Mouse (Mus musculus): Measurements from ENCODE around the gene Igfbp4. TPM values are rescaled to one million over a fixed set of nuclear protein-coding genes. Genes with fewer than 3 reads are reported as not detected.

Gene Igfbp4
- polyA plus RNA-seq, 1 experiment from 2014 or later: 440 TPM

DNA sequence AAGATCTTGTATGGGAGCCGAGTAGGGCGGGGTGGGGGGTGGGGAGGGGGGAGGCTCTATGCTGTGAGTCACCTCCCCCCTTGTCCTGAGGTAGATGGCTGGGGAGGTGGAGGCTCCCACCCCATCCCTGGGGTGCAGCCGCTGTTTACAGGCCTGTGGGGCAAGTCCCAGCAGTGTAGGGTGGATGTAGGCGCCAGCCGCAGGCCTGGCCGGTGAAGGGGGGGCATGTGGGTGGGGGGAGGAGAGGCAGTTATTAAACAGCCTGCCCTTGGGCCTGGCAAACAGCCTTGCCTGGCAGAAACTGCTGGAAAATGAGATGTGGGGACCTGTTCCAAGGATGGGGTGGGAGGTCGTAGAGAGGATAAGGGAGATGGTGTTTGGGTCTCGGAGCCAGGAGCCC, 41.1 kb downstream of the Igfbp4 start:
- WGBS: 45% methylated on average over 8 of the region's 8 CpGs
- peak; percentile 81; the same call in 1 of the 2 replicates for ATAC-seq (ENCODE audit: insufficient read depth, low FRiP score)
- H3K4me1 ChIP-seq (ENCODE audit: control insufficient read depth, insufficient read depth, low read length): peaks cover 21% of the 10 kb centered on the region

DNA sequence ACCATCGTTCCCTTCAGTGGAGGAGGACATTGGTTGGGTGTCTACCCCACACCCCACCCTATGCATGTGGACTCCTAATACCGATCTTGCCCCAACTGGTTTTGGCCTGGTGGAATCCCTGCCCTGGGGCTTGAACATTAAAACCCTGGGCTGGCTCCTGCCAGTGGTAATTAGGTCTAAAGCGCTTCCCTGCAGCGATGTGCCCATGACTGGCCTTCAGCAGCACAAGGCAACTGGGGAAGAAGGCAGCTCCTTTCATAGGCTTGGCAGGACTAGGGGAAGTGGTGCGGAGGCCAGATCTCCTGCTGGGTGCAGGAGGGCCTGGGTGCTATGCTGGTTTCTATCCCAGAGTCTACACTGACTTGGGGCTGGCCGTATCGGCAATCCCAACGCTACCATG, 42.5 kb downstream of the Igfbp4 start:
- Histone ChIP-seq H3K27me3 (ENCODE audit: control insufficient read depth, insufficient read depth, low read length) (no peaks in the 10 kb centered on the region), H3K9me3 (replicated peaks; ENCODE audit: control insufficient read depth, low read length) (no peaks in the 10 kb centered on the region), H3K4me2 (ENCODE audit: low read depth, low read length) (no peak overlapping the region), H3K4me3 (replicated peaks; ENCODE audit: low read length) (no peak overlapping the region), H3K4me1 (ENCODE audit: control insufficient read depth, insufficient read depth, low read length) (peaks cover 16% of the 10 kb centered on the region), H3K36me3 (ENCODE audit: control insufficient read depth, insufficient read depth, low read length) (no peaks in the 10 kb centered on the region), H3K9ac (ENCODE audit: low read length) (no peak overlapping the region), H3K27ac (ENCODE audit: low read length) (no peak overlapping the region)
- 91% methylated on average over 8 of the region's 8 CpGs for WGBS
- ATAC-seq (ENCODE audit: insufficient read depth, low FRiP score): no peak

More for the DNA sequence above, 41.1 kb downstream of the Igfbp4 start:
- Histone ChIP-seq H3K27me3 (ENCODE audit: control insufficient read depth, insufficient read depth, low read length) (no peaks in the 10 kb centered on the region), H3K4me3 (replicated peaks; ENCODE audit: low read length) (no peak overlapping the region), H3K4me2 (ENCODE audit: low read depth, low read length) (no peak overlapping the region), H3K27ac (ENCODE audit: low read length) (peak overlapping the region; percentile 76; the same call in 1 of the 2 replicates), H3K9me3 (replicated peaks; ENCODE audit: control insufficient read depth, low read length) (no peaks in the 10 kb centered on the region), H3K9ac (ENCODE audit: low read length) (no peak overlapping the region), H3K36me3 (ENCODE audit: control insufficient read depth, insufficient read depth, low read length) (no peaks in the 10 kb centered on the region)

DNA sequence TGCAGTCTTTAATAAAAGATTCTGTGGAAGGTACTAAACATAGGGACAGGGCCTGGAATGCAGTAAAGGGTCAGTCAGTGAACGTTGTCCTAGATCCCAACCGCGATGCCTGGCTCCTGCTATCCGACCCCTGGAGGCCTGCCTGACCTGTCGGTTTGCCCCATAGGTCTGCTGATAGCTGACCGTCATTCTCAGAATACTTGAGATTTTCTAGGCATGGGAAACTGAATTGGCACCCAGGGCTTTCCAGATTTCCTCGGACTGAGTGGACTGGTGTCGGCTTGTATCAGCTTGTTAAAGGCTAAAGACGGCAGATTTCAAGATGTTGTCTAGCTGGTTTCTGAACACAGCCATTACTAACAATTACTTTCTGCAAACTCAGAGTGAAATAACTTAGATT, 43.3 kb downstream of the Igfbp4 start:
- no peaks in the 10 kb centered on the region for H3K9me3 ChIP-seq (replicated peaks; ENCODE audit: control insufficient read depth, low read length)
- ATAC-seq (ENCODE audit: insufficient read depth, low FRiP score): no peak
- H3K27me3 ChIP-seq (ENCODE audit: control insufficient read depth, insufficient read depth, low read length): no peaks in the 10 kb centered on the region
- H3K4me2 ChIP-seq (ENCODE audit: low read depth, low read length): no peak overlapping the region
- H3K36me3 ChIP-seq (ENCODE audit: control insufficient read depth, insufficient read depth, low read length): no peaks in the 10 kb centered on the region
- no peak overlapping the region for H3K9ac ChIP-seq (ENCODE audit: low read length)
- no peak overlapping the region for H3K27ac ChIP-seq (ENCODE audit: low read length)
- H3K4me3 ChIP-seq (replicated peaks; ENCODE audit: low read length): no peak overlapping the region
- peaks cover 12% of the 10 kb centered on the region for H3K4me1 ChIP-seq (ENCODE audit: control insufficient read depth, insufficient read depth, low read length)
- WGBS: 74% methylated on average over 9 of the region's 9 CpGs

GRCm38 (mm10) chr11:99088486-99088885, 47.4 kb downstream of the Igfbp4 start:
- H3K9ac ChIP-seq (ENCODE audit: low read length): peak overlapping the region; percentile 49
- H3K4me1 ChIP-seq (ENCODE audit: control insufficient read depth, insufficient read depth, low read length): no peaks in the 10 kb centered on the region
- H3K27me3 ChIP-seq (ENCODE audit: control insufficient read depth, insufficient read depth, low read length): no peaks in the 10 kb centered on the region
- peak overlapping the region; percentile 23 for H3K4me3 ChIP-seq (replicated peaks; ENCODE audit: low read length)
- no peaks in the 10 kb centered on the region for H3K36me3 ChIP-seq (ENCODE audit: control insufficient read depth, insufficient read depth, low read length)
- no peak overlapping the region for H3K27ac ChIP-seq (ENCODE audit: low read length)
- H3K9me3 ChIP-seq (replicated peaks; ENCODE audit: control insufficient read depth, low read length): no peaks in the 10 kb centered on the region
- ATAC-seq (ENCODE audit: insufficient read depth, low FRiP score): no peak
- WGBS: 41% methylated on average over 2 of the region's 2 CpGs
- peak overlapping the region; percentile 39 for H3K4me2 ChIP-seq (ENCODE audit: low read depth, low read length)

DNA sequence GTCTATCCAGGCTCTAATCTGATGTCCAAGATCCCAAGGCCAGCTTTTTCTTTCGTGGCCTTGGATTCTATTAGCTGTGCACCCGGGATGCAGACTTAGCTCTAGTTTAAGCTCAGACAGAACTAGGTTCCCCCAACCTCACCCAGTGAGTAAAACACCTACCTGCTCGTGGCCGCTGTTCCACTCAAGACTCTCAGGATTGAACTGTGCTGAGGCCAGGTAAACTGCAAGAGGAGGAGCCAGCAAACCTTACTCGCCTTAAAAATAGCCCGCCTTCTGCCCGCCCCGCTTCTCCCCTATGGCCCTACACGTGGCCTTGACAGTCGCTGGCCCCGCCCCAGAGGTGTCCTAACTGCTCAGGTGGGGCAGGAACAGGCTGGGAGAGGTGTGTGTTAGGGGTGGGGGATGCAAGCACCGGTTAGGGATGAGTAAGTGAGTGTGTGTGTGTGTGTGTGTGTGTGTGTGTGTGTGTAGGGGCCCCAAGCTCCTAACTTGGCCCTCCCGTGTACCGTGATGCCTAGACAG, 48.1 kb downstream of the Igfbp4 start, which contains the start of gene Tns4:
TSS of gene Tns4 (minus strand) at position 230 of the 525 bp plus-strand sequence.
- Histone ChIP-seq H3K9ac (ENCODE audit: low read length) (peak within 1 kb of the TSS; percentile 49), H3K4me1 (ENCODE audit: control insufficient read depth, insufficient read depth, low read length) (no peaks in the 10 kb centered on the region), H3K4me2 (ENCODE audit: low read depth, low read length) (peak within 1 kb of the TSS; percentile 39), H3K36me3 (ENCODE audit: control insufficient read depth, insufficient read depth, low read length) (no peaks in the 10 kb centered on the region), H3K4me3 (replicated peaks; ENCODE audit: low read length) (peak within 1 kb of the TSS; percentile 23), H3K9me3 (replicated peaks; ENCODE audit: control insufficient read depth, low read length) (no peaks in the 10 kb centered on the region), H3K27me3 (ENCODE audit: control insufficient read depth, insufficient read depth, low read length) (no peaks in the 10 kb centered on the region), H3K27ac (ENCODE audit: low read length) (no peak within 1 kb of the TSS)
- ATAC-seq (ENCODE audit: insufficient read depth, low FRiP score): peak; percentile 80; the same call in 1 of the 2 replicates
- 58% methylated on average over 14 of the region's 14 CpGs for WGBS

DNA sequence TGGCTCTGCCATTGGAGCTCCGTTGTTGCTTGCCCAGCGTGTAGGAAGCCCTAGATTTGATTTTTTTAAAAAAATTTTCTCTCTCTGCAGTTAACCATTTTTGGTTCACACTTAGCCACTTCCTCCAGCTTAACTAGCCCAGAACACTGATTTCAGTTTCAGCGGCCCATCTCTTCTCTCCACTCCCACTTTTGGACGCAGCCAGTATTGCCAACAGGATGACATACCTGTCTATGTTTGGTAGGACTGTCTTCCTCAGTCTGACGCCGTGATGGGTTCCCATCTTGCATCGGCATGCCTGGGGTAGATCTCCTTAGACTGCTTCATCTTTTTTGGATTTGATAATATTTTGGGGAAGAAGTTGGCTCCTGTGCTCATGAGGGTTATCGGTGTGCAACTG, 49.3 kb downstream of the Igfbp4 start:
- H3K9me3 ChIP-seq (replicated peaks; ENCODE audit: control insufficient read depth, low read length): no peaks in the 10 kb centered on the region
- WGBS: 91% methylated on average over 8 of the region's 8 CpGs
- no peak for ATAC-seq (ENCODE audit: insufficient read depth, low FRiP score)

DNA sequence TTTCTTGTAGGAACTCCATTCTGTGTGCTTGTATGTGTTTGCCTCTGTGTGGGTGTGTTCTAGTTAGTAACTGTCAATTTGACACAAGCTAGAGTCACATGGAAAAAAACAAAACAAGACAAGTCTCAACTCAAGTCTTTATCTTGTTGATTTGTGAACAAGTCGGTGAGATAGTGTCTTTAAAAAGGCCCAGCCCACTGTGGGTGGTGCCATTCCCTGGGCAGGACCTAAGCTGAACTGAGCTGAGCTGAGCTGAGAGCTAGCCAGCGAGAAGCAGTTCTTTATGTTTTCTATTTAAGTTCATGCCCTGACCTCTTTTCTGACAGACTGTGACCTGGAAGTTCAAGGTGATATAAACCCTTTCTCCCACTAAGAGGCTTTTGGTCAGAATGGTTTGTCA, 50.6 kb downstream of the Igfbp4 start:
- H3K4me2 ChIP-seq (ENCODE audit: low read depth, low read length): no peak overlapping the region
- no peak overlapping the region for H3K9ac ChIP-seq (ENCODE audit: low read length)
- no peaks in the 10 kb centered on the region for H3K36me3 ChIP-seq (ENCODE audit: control insufficient read depth, insufficient read depth, low read length)
- H3K4me1 ChIP-seq (ENCODE audit: control insufficient read depth, insufficient read depth, low read length): no peaks in the 10 kb centered on the region
- no peaks in the 10 kb centered on the region for H3K27me3 ChIP-seq (ENCODE audit: control insufficient read depth, insufficient read depth, low read length)
- 37% methylated on average over 2 of the region's 2 CpGs for WGBS
- no peak for ATAC-seq (ENCODE audit: insufficient read depth, low FRiP score)
- no peak overlapping the region for H3K27ac ChIP-seq (ENCODE audit: low read length)
- H3K4me3 ChIP-seq (replicated peaks; ENCODE audit: low read length): no peak overlapping the region
- no peaks in the 10 kb centered on the region for H3K9me3 ChIP-seq (replicated peaks; ENCODE audit: control insufficient read depth, low read length)

More for the DNA sequence above, 49.3 kb downstream of the Igfbp4 start:
- Histone ChIP-seq H3K27ac (ENCODE audit: low read length) (no peak overlapping the region), H3K4me1 (ENCODE audit: control insufficient read depth, insufficient read depth, low read length) (no peaks in the 10 kb centered on the region), H3K4me2 (ENCODE audit: low read depth, low read length) (no peak overlapping the region), H3K27me3 (ENCODE audit: control insufficient read depth, insufficient read depth, low read length) (no peaks in the 10 kb centered on the region), H3K36me3 (ENCODE audit: control insufficient read depth, insufficient read depth, low read length) (no peaks in the 10 kb centered on the region), H3K4me3 (replicated peaks; ENCODE audit: low read length) (no peak overlapping the region), H3K9ac (ENCODE audit: low read length) (no peak overlapping the region)

DNA sequence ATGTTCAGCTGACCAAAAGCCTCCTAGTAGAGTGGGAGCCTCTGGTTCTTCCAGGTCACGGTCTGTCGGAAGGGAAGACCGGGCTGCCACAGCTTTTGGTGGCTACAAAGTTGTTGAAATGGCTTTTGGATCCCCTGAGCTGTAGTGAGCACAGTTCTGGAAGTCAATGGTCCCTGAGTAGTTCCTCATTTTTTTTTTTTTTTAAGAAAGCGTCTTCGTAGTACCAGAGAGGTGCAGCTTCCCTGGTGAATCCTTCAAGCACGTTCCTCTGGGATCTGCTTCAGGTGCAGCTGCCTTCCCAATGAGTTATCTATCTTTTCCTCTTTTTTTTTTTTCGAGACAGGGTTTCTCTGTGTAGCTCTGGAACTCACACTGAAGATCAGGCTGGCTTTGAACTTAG, 52.7 kb downstream of the Igfbp4 start:
- 74% methylated on average over 7 of the region's 7 CpGs for WGBS
- H3K4me2 ChIP-seq (ENCODE audit: low read depth, low read length): no peak overlapping the region
- no peaks in the 10 kb centered on the region for H3K4me1 ChIP-seq (ENCODE audit: control insufficient read depth, insufficient read depth, low read length)
- H3K9ac ChIP-seq (ENCODE audit: low read length): no peak overlapping the region
- H3K27ac ChIP-seq (ENCODE audit: low read length): no peak overlapping the region
- H3K27me3 ChIP-seq (ENCODE audit: control insufficient read depth, insufficient read depth, low read length): no peaks in the 10 kb centered on the region
- no peak for ATAC-seq (ENCODE audit: insufficient read depth, low FRiP score)
- H3K4me3 ChIP-seq (replicated peaks; ENCODE audit: low read length): no peak overlapping the region
- H3K9me3 ChIP-seq (replicated peaks; ENCODE audit: control insufficient read depth, low read length): no peaks in the 10 kb centered on the region
- H3K36me3 ChIP-seq (ENCODE audit: control insufficient read depth, insufficient read depth, low read length): no peaks in the 10 kb centered on the region

DNA sequence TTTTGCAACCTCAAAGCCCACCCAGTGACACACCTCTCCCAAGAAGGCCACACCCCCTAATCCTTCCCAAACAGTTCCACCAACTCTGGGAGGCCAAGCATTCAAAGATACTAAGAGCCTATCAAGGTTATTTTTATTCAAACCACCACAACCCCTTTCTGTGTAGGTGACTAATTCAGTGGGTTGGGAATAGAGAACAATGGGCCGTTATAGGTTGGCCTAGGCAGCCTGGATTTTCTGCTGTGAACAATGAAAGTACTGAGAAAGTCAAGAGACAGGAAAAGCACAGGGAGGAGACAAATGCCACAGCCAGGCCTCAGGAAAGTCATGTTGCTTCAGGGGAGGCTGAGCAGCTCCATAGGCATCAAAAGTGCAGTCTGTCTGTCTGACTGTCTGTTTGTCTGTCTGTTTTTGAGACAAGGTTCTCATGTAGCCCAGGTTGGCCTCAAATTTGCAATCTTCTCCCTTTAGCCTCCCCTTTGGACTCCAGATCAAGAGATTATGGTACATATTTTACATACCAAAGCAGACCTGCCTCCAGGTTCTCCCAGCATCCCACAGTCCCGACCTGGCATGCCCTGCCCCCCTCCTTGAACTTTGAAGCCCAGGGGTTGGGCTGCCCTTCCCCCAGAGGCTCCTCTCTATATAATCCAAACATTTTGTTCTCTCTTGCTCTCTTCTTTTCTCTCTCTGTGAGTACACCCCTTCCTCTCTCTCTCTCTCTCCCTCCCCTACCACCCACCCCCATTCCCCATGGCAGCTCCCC, 54.0 kb downstream of the Igfbp4 start:
- H3K27ac ChIP-seq (ENCODE audit: low read length): no peak overlapping the region
- no peak overlapping the region for H3K9ac ChIP-seq (ENCODE audit: low read length)
- H3K36me3 ChIP-seq (ENCODE audit: control insufficient read depth, insufficient read depth, low read length): no peaks in the 10 kb centered on the region
- no peak overlapping the region for H3K4me3 ChIP-seq (replicated peaks; ENCODE audit: low read length)
- H3K27me3 ChIP-seq (ENCODE audit: control insufficient read depth, insufficient read depth, low read length): no peaks in the 10 kb centered on the region
- no peaks in the 10 kb centered on the region for H3K9me3 ChIP-seq (replicated peaks; ENCODE audit: control insufficient read depth, low read length)
- ATAC-seq (ENCODE audit: insufficient read depth, low FRiP score): no peak
- H3K4me1 ChIP-seq (ENCODE audit: control insufficient read depth, insufficient read depth, low read length): no peaks in the 10 kb centered on the region
- 48% methylated on average over 2 of the region's 2 CpGs for WGBS
- no peak overlapping the region for H3K4me2 ChIP-seq (ENCODE audit: low read depth, low read length)

Data from stomach, embryonic 16.5 days (tissue).